Mouse (Mus musculus) intestine, postnatal 0 days (tissue): Measurements from ENCODE around the gene Pla2g7. TPM values are rescaled to one million over a fixed set of nuclear protein-coding genes. Genes with fewer than 3 reads are reported as not detected.

Source experiments
- ATAC-seq: fragments of 200-750 bp; cut with Nextera tagmentation; 2 replicates; pipeline ENCODE4 v1.8.0; 2017; ENCODE audit warnings: mild to moderate bottlenecking, moderate TSS enrichment, moderate library complexity
- H3K27ac ChIP-seq: fragments of 300-500 bp; sonication (generic); 2 replicates; pipeline ENCODE4 v1.5.1; 2014; ENCODE audit warnings: mild to moderate bottlenecking, low read depth, low read length, moderate library complexity
- H3K27me3 ChIP-seq: fragments of 300-500 bp; sonication (generic); replicated peaks from 2 replicates; pipeline ENCODE4 v1.6.1; 2014; ENCODE audit warnings: low read length, mixed read lengths; ENCODE audit not compliant: control insufficient read depth, insufficient read depth
- H3K36me3 ChIP-seq: fragments of 300-500 bp; sonication (generic); 2 replicates; pipeline ENCODE4 v1.6.1; 2014; ENCODE audit warnings: mild to moderate bottlenecking, moderate library complexity; ENCODE audit not compliant: control insufficient read depth, insufficient read depth
- H3K4me1 ChIP-seq: fragments of 300-500 bp; sonication (generic); replicated peaks from 2 replicates; pipeline ENCODE4 v1.6.1; 2014; ENCODE audit warnings: antibody characterized with exemption, low read length, mixed read lengths; ENCODE audit not compliant: control insufficient read depth, insufficient read depth
- H3K4me2 ChIP-seq: fragments of 300-500 bp; sonication (generic); replicated peaks from 2 replicates; pipeline ENCODE4 v1.6.1; 2014; ENCODE audit warnings: low read depth, mild to moderate bottlenecking, moderate library complexity
- H3K4me3 ChIP-seq: fragments of 300-500 bp; sonication (generic); 2 replicates; pipeline ENCODE4 v1.5.1; 2014; ENCODE audit warnings: low read depth, low read length
- H3K9ac ChIP-seq: fragments of 300-500 bp; sonication (generic); 2 replicates; pipeline ENCODE4 v1.6.1; 2014; ENCODE audit warnings: mild to moderate bottlenecking, low read depth, low read length
- H3K9me3 ChIP-seq: fragments of 300-500 bp; sonication (generic); 2 replicates; pipeline ENCODE4 v1.6.1; 2016; ENCODE audit warnings: mixed run types; ENCODE audit not compliant: control insufficient read depth
- CTCF ChIP-seq: sonication (generic); IDR thresholded peaks from 2 replicates; pipeline ENCODE4 v1.5.1; 2016; ENCODE audit warnings: low read depth, mild to moderate bottlenecking, control low read depth, antibody characterized with exemption, moderate library complexity
- WGBS: fragments of 180-500 bp; shearing (Covaris S2); extraction: QIAGEN DNeasy Blood & Tissue Kit; methylation state at CpG from one replicate; pipeline ENCODE4 v1.1.7; 2014; 5-methylcytosine and 5-hydroxymethylcytosine counted together
- polyA plus RNA-seq: library from polyadenylated mRNA; unstranded; fragments of >200 nt; fragmentation: Nextera tagmentation; extraction: Ambion mirVana; gene quantifications from 2 replicates; pipeline ENCODE4 v1.2.1, GENCODE M21; 2015

Pla2g7 gene
- polyA plus RNA-seq, 1 experiment from 2014 or later: 27.9 TPM

DNA sequence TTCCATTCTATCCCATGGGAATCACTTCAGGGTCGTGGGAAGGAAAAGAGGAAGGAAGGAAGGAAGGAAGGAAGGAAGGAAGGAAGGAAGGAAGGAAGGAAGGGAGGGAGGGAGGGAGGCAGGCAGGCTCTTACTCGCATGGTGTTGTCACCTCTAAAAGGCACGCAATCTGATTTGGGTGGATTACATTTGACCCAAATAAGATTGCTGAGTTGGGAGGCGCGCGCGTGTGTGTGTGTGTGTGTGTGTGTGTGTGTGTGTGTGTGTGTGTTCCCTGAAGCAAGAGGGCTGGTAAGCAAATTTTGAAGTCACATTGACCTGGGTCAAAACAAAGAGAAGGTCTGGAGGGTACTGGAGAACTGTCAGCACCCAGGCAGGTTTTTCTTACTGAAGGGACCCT, 1.4 kb downstream of the Pla2g7 start:
- Histone ChIP-seq H3K9ac (no peak overlapping the region), H3K4me3 (no peak overlapping the region), H3K27me3 (no peaks in the 10 kb centered on the region), H3K4me2 (no peak overlapping the region), H3K4me1 (no peaks in the 10 kb centered on the region), H3K36me3 (no peaks in the 10 kb centered on the region), H3K27ac (no peak overlapping the region), H3K9me3 (no peaks in the 10 kb centered on the region)
- no peak for TF ChIP-seq CTCF
- WGBS: 74% methylated on average over 7 of the region's 7 CpGs
- ATAC-seq: no peak

GRCm38 (mm10) chr17:43573624-43574073, 5.8 kb downstream of the Pla2g7 start:
- ATAC-seq: no peak
- H3K4me1 ChIP-seq: no peaks in the 10 kb centered on the region
- no peak for TF ChIP-seq CTCF
- WGBS: 35% methylated on average over 3 of the region's 3 CpGs
- H3K27me3 ChIP-seq: no peaks in the 10 kb centered on the region
- H3K9me3 ChIP-seq: no peaks in the 10 kb centered on the region
- H3K4me2 ChIP-seq: no peak overlapping the region
- H3K36me3 ChIP-seq: no peaks in the 10 kb centered on the region
- H3K27ac ChIP-seq: no peak overlapping the region
- H3K4me3 ChIP-seq: no peak overlapping the region
- no peak overlapping the region for H3K9ac ChIP-seq

DNA sequence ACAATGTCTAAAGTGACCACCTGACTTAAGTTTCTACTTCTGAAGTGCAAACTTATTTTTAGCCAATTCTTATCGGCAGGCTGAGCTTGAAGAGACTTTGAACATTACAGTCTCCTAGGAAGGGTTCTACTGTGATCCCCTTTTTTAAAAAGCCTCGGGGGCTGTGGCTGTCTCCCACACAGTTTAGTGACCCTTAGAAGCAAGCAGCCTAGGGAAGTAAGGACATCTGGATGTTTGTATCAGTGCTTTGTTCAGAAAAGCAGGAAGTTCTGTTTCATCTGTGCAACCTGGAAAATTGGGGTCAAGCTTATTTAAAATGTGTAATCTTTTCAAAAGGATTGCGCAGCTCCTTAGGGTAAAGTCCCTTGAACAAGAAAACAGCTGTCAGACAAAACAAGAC, 12.6 kb downstream of the Pla2g7 start:
- WGBS: 15% methylated on average over 3 of the region's 3 CpGs
- H3K4me2 ChIP-seq: peak overlapping the region; percentile 33; the same call in 1 of the 2 replicates
- peaks cover 6% of the 10 kb centered on the region for H3K4me1 ChIP-seq
- no peak overlapping the region for H3K9ac ChIP-seq
- H3K27me3 ChIP-seq: no peaks in the 10 kb centered on the region
- H3K4me3 ChIP-seq: no peak overlapping the region
- H3K36me3 ChIP-seq: no peaks in the 10 kb centered on the region
- peak; percentile 46 for ATAC-seq
- TF ChIP-seq CTCF: no peak
- no peaks in the 10 kb centered on the region for H3K9me3 ChIP-seq
- H3K27ac ChIP-seq: peak overlapping the region; percentile 51

GRCm38 (mm10) chr17:43581012-43581467, 13.1 kb downstream of the Pla2g7 start:
- Histone ChIP-seq H3K36me3 (no peaks in the 10 kb centered on the region), H3K4me1 (peaks cover 6% of the 10 kb centered on the region), H3K4me3 (no peak overlapping the region), H3K27ac (peak overlapping the region; percentile 51), H3K9ac (no peak overlapping the region), H3K9me3 (no peaks in the 10 kb centered on the region), H3K27me3 (no peaks in the 10 kb centered on the region), H3K4me2 (peak overlapping the region; percentile 33; the same call in 1 of the 2 replicates)
- 11% methylated on average over 8 of the region's 8 CpGs for WGBS
- TF ChIP-seq CTCF: no peak
- peak; percentile 70 for ATAC-seq

DNA sequence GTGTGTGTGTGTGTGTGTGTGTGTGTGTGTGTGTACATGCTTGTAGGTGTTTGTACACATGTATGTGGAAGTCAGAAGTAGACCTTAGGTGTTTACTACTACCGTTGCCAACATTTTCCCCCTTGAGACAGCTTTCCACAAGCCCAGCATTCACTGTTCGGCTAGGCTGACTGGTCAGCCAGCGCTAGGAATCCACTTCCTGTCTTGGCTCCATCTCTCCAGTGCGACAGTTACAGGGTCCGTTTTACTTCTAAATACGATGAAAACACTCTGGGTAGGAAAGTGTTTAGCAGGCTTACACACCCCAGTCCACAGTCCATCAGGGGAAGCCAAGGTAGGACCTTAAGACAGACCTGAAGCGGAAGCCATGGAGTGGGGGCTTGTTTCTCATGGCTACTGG, 16.9 kb downstream of the Pla2g7 start:
- Histone ChIP-seq H3K36me3 (no peaks in the 10 kb centered on the region), H3K4me1 (peaks cover 6% of the 10 kb centered on the region), H3K9me3 (no peaks in the 10 kb centered on the region), H3K27me3 (no peaks in the 10 kb centered on the region), H3K9ac (no peak overlapping the region), H3K4me2 (no peak overlapping the region), H3K4me3 (no peak overlapping the region), H3K27ac (no peak overlapping the region)
- 54% methylated on average over 7 of the region's 7 CpGs for WGBS
- ATAC-seq: no peak
- TF ChIP-seq CTCF: no peak

DNA sequence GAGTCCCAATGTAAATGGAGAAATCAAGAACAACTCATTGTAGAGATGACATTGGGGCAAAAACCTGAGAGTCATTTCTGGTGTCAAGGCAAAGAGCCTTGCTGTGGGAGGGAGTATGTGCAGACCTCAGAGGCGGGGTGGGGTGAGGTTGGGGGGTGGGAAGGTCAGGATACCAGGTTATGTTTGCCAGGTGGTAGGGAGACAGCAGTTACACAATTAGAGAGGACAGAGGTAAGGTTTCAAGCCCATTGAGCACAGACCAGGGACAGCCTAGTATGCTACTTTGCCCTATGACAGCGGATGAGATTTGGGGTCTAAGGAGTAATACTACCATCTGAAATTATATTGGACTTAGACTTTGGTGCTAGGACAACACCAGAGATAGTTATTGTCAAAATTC, 19.4 kb downstream of the Pla2g7 start:
- Histone ChIP-seq H3K9ac (no peak overlapping the region), H3K27ac (no peak overlapping the region), H3K9me3 (no peaks in the 10 kb centered on the region), H3K36me3 (no peaks in the 10 kb centered on the region), H3K4me3 (no peak overlapping the region), H3K27me3 (no peaks in the 10 kb centered on the region), H3K4me2 (no peak overlapping the region), H3K4me1 (no peaks in the 10 kb centered on the region)
- 81% methylated on average over 2 of the region's 2 CpGs for WGBS
- no peak for TF ChIP-seq CTCF
- no peak for ATAC-seq

DNA sequence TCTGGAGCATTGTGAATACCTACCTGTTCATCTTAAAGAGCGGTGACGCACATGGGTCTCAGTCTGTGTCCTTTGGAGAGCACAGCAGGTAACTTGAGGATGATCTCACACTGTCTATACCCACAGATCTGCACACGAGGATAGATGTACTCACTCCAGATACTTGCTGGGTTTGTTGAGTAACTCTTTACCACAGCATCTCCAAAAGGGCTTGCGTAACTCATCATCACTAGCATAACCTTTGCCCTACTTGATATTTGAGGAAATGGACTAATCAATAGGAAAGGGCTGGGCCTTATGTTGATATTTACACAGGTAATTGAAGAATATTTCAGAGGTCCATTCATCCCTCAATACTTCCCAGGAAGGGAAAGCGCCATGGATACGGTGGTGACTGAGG, 21.9 kb downstream of the Pla2g7 start:
- Histone ChIP-seq H3K4me3 (no peak overlapping the region), H3K4me2 (no peak overlapping the region), H3K27me3 (no peaks in the 10 kb centered on the region), H3K4me1 (no peaks in the 10 kb centered on the region), H3K27ac (no peak overlapping the region), H3K9ac (no peak overlapping the region), H3K36me3 (no peaks in the 10 kb centered on the region), H3K9me3 (no peaks in the 10 kb centered on the region)
- no peak for ATAC-seq
- TF ChIP-seq CTCF: no peak
- 74% methylated on average over 6 of the region's 6 CpGs for WGBS
